ENCODE assay signal across 29 mouse cellular contexts in the genomic region with DNA sequence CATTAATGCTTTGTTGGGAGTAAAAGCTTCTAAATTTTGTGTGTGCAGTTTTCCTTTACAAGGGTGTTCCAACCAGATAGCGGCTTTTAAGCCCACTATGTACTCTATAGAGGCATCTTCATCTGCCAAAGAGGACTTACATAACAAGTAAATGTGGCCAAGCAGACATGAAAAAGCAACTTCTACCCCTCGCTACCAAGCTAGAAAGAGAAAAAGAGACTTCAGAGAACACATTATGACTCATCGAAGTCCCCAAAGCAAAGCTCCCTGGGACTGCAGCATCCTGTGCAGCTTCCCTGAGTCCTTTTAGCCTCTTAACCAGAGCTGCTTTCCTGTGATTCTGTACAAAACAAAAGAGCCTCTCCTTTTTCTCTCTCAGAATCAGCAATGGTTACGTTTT. TPM values are rescaled to one million over a fixed set of nuclear protein-coding genes. Genes with fewer than 3 reads are reported as not detected.
DNase-seq lines count a peak whose midpoint lies in the region; ATAC-seq and TF ChIP-seq lines count a peak whose summit lies in the region.
"Had no signal": no experiment of that assay in that cellular context is flagged by ENCODE, and none has a peak within 500 bp of the region (broad histone marks: within the 10 kb centered on the region; RNA-seq: fewer than 3 reads in every experiment).

No protein-coding gene starts in this region.

- intact Hi-C loops in left cerebral cortex, adult 2 months (cut with DNase I) = loop anchor here (5.0 kb wide), 2 partner anchors 69 to 134 kb away; no protein-coding TSS in a partner anchor

- no peak for ATAC-seq in CD4-positive, CD25-positive, alpha-beta regulatory T cell, adult 4 months
- ATAC-seq: forebrain, embryonic 15.5 days; inflammation-experienced regulatory T-cells, adult 6 months; liver, embryonic 12.5 days; liver, postnatal 0 days; midbrain, embryonic 16.5 days; Patski had no signal

- peak; percentile 26 for DNase-seq in CD4-positive, CD25-positive, alpha-beta regulatory T cell, adult 2 months (ENCODE audit: low read depth, low spot score)
- no peak for DNase-seq in left cerebral cortex, adult 2 months (ENCODE audit: extremely low spot score in 1 of 2, low spot score in 2 of 2)
- DNase-seq in left cerebral cortex, adult 8-10 months (ENCODE audit: low spot score in 2 of 2) = no peak
- DNase-seq in CD4-positive helper T cell, adult 2 months (ENCODE audit: low read depth, low spot score) = peak; percentile 32
- DNase-seq in induced T-regulatory cell, adult 2 months (ENCODE audit: low read depth) = peak; percentile 45
- no peak for DNase-seq in spleen, postnatal 4 days (ENCODE audit: low spot score in 2 of 2)
- no peak for DNase-seq in heart, adult 8-10 months (ENCODE audit: low spot score)
- DNase-seq: adrenal gland, postnatal 25 days; cerebellum, adult 9-11 months; embryo, embryonic 11 days; gastrocnemius, postnatal 14 days; kidney, adult 11 months; kidney, postnatal 14 days; layer of hippocampus, adult 9-11 months; liver, postnatal 0 days; lung, postnatal 36 days; thymus, adult 18-20 months; thymus, postnatal 36 days had no signal

- TF ChIP-seq CTCF in left cerebral cortex, adult 2 months (IDR thresholded peaks at IDR 0.05) = no peak

- H3K27ac ChIP-seq in left cerebral cortex, adult 2 months = peak overlapping the region; percentile 30; the same call in 1 of the 2 replicates
- H3K27ac ChIP-seq: embryonic facial prominence, embryonic 12.5 days; forebrain, embryonic 10.5 days; forebrain, embryonic 15.5 days; hindbrain, embryonic 14.5 days; liver, embryonic 12.5 days; neural tube, embryonic 12.5 days; stomach, postnatal 0 days had no signal

- no peak overlapping the region for H3K4me3 ChIP-seq in left cerebral cortex, adult 2 months
- H3K4me3 ChIP-seq: embryonic facial prominence, embryonic 12.5 days; forebrain, embryonic 10.5 days; forebrain, embryonic 15.5 days; liver, embryonic 12.5 days; neural tube, embryonic 12.5 days had no signal

RNA-seq across cellular contexts. Expression of a gene that starts 3.4 kb away (rescaled TPM):
- polyA plus RNA-seq in CD4-positive, CD25-positive, alpha-beta regulatory T cell, adult 4 months (2017; shearing (Covaris generic)) = 10 to 100 TPM; 40.8 to 49.9 TPM
- total RNA-seq in left cerebral cortex, adult 2 months (2021) = 100 to 1,000 TPM; 280 to 296 TPM
- total RNA-seq in left cerebral cortex, adult 8-10 months (2022) = 100 to 1,000 TPM; 241 to 319 (median 271) TPM
- 10 to 100 TPM; 78.3 to 92.2 (median 79.8) TPM for total RNA-seq in heart, adult 8-10 months (2022)

Comparison
In these comparisons a context has a peak if more than half of its experiments do, and no peak if none do; other contexts are left out.
1. DNase-seq: peak in CD4-positive, CD25-positive, alpha-beta regulatory T cell, adult 2 months (single experiment), CD4-positive helper T cell, adult 2 months (single experiment) and induced T-regulatory cell, adult 2 months (single experiment); none in left cerebral cortex, adult 2 months (0 of 2), left cerebral cortex, adult 8-10 months (0 of 2), spleen, postnatal 4 days (0 of 2) and heart, adult 8-10 months (single experiment).